Mouse (Mus musculus) liver, embryonic 12.5 days (tissue): ENCODE measurements around the gene Mtmr12. TPM values are rescaled to one million over a fixed set of nuclear protein-coding genes. Genes with fewer than 3 reads are reported as not detected.

ENCODE experiments used
- ATAC-seq: fragments of 200-750 bp; cut with Nextera tagmentation; 2 replicates; pipeline ENCODE4 v1.8.0; 2017; ENCODE audit warnings: moderate number of reproducible peaks, mild to moderate bottlenecking, moderate library complexity
- H3K27ac ChIP-seq: fragments of 300-500 bp; sonication (generic); 2 replicates; pipeline ENCODE4 v1.5.1; 2016; ENCODE audit warnings: mild to moderate bottlenecking
- H3K27me3 ChIP-seq: fragments of 300-500 bp; sonication (generic); replicated peaks from 2 replicates; pipeline ENCODE4 v1.6.1; 2016; ENCODE audit warnings: mild to moderate bottlenecking, moderate library complexity
- H3K36me3 ChIP-seq: fragments of 300-500 bp; sonication (generic); 2 replicates; pipeline ENCODE4 v1.6.1; 2016; ENCODE audit warnings: mild to moderate bottlenecking, moderate library complexity
- H3K4me1 ChIP-seq: fragments of 300-500 bp; sonication (generic); 2 replicates; pipeline ENCODE4 v1.6.1; 2016
- H3K4me2 ChIP-seq: fragments of 300-500 bp; sonication (generic); 2 replicates; pipeline ENCODE4 v1.6.1; 2016; ENCODE audit warnings: mild to moderate bottlenecking, moderate library complexity
- H3K4me3 ChIP-seq: fragments of 300-500 bp; sonication (generic); 2 replicates; pipeline ENCODE4 v1.5.1; 2016; ENCODE audit warnings: mild to moderate bottlenecking, moderate library complexity
- H3K9ac ChIP-seq: fragments of 300-500 bp; sonication (generic); 2 replicates; pipeline ENCODE4 v1.6.1; 2016; ENCODE audit warnings: mild to moderate bottlenecking, moderate library complexity
- H3K9me3 ChIP-seq: fragments of 300-500 bp; sonication (generic); replicated peaks from 2 replicates; pipeline ENCODE4 v1.6.1; 2016; ENCODE audit warnings: mild to moderate bottlenecking, moderate library complexity
- whole genome bisulfite sequencing: fragments of 180-500 bp; shearing (Covaris S2); methylation state at CpG from one replicate; pipeline ENCODE4 v1.1.7; 2016; ENCODE audit not compliant: insufficient replicate concordance; 5-methylcytosine and 5-hydroxymethylcytosine counted together
- polyA plus RNA-seq: library from polyadenylated mRNA; unstranded; fragments of >200 nt; fragmentation: Nextera tagmentation; extraction: Ambion mirVana; gene quantifications from 2 replicates; pipeline ENCODE4 v1.2.1, GENCODE M21; 2016

Gene Mtmr12
- polyA plus RNA-seq, 1 experiment from 2014 or later = 12.3 TPM

DNA sequence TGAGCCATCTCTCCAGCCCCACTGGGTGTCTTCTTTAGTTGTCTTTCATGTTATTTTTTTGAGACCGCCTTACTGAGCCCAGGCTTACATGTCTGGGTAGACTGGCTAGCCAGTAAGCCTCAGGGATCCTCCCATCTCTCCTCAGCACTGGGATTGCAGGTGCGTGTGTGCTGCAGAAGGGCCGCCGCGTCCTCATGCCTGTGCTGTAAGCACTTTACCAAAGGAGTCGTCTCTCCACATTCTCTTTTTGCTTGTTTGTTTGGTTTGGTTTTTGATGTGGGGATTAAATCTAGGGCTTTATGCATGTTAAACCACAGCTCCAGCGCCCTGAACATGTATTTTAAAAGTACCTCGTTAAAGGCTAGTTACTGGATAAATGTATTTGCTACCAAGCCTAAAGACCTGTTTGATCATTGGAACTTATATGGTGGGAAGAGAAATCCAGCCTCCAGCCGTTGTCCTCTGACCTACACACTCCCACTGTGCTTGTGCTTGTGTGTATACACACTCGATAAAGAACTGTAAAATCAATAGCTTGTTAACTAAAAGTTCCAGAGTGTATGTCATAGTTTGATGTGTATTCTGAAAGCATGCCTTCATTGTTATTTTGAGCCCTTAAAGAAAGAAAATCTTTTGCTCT lies 24.9 kb downstream of the Mtmr12 start:
- 0 out of 2 replicates have a peak, but pooled peaks have one; percentile 31 for ATAC-seq

GRCm38 (mm10) chr15:12230243-12230935 lies 25.6 kb downstream of the Mtmr12 start:
- 48% methylated on average over 12 of the region's 12 CpGs for WGBS
- peak overlapping the region; percentile 16; the same call in 1 of the 2 replicates for H3K4me2 ChIP-seq
- H3K4me1 ChIP-seq = peaks cover 79% of the 10 kb centered on the region
- peak overlapping the region; percentile 33 for H3K27ac ChIP-seq
- H3K27me3 ChIP-seq = no peaks in the 10 kb centered on the region
- no peak overlapping the region for H3K4me3 ChIP-seq
- no peaks in the 10 kb centered on the region for H3K9me3 ChIP-seq
- no peak overlapping the region for H3K9ac ChIP-seq
- peak; percentile 68 for ATAC-seq
- H3K36me3 ChIP-seq = peaks cover 35% of the 10 kb centered on the region

More for the DNA sequence above, 24.9 kb downstream of the Mtmr12 start:
- Histone ChIP-seq H3K9me3 (no peaks in the 10 kb centered on the region), H3K9ac (no peak overlapping the region), H3K4me3 (no peak overlapping the region), H3K4me2 (peak overlapping the region; percentile 11), H3K27me3 (no peaks in the 10 kb centered on the region), H3K4me1 (peaks cover 81% of the 10 kb centered on the region), H3K36me3 (peaks cover 32% of the 10 kb centered on the region), H3K27ac (peak overlapping the region; percentile 64; the same call in 1 of the 2 replicates)
- WGBS = 66% methylated on average over 10 of the region's 10 CpGs

DNA sequence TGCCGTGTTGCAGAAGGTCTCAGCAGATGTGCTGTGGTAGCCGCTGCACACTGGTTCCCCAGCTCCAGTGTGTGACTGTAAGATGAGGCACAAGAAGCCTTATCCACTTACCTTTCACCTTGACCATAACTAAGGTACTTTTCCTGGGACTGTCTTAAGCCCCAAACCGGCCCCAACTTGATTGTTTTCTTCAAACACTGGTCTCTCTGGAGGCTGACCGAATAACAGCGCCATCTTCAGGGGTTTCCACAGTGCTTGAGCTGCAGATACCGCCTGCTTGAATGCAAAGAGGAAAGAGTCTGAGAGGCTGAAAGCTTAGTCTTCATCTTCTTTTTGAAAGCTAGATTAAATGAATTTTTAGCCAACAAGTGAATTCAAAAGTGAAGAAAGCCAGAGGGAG lies 26.6 kb downstream of the Mtmr12 start:
- 87% methylated on average over 6 of the region's 6 CpGs for WGBS
- H3K9ac ChIP-seq = no peak overlapping the region
- ATAC-seq = no peak

DNA sequence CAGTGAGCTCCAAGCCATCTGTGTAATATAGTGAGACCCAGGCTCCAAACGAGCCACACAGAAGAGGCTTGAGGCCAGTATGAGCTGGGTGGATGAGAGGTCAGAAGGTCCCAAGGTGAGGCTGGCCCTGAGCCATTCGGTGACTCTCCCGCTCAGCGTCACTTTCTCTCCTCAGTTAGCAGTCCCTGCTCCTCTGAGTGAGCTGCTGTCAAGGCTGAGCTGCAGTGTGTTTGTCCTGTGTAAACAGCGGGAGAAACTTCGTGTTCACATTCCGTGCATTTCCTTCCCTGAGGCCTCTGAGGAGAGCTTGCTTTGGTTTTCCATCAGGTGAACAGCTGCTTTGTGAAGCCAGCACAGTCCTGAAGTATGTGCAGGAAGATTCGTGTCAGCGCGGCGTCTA lies 27.6 kb downstream of the Mtmr12 start:
- Histone ChIP-seq H3K9ac (no peak overlapping the region), H3K27me3 (no peaks in the 10 kb centered on the region), H3K9me3 (no peaks in the 10 kb centered on the region), H3K4me3 (no peak overlapping the region), H3K4me2 (no peak overlapping the region), H3K27ac (peak overlapping the region; percentile 42; the same call in 1 of the 2 replicates), H3K4me1 (peaks cover 77% of the 10 kb centered on the region), H3K36me3 (peaks cover 53% of the 10 kb centered on the region)
- 80% methylated on average over 11 of the region's 11 CpGs for WGBS
- peak; percentile 43; the same call in 1 of the 2 replicates for ATAC-seq

More for the DNA sequence above, 26.6 kb downstream of the Mtmr12 start:
- Histone ChIP-seq H3K4me1 (peaks cover 78% of the 10 kb centered on the region), H3K36me3 (peaks cover 46% of the 10 kb centered on the region), H3K9me3 (no peaks in the 10 kb centered on the region), H3K27me3 (no peaks in the 10 kb centered on the region), H3K4me3 (no peak overlapping the region), H3K4me2 (no peak overlapping the region), H3K27ac (no peak overlapping the region)

DNA sequence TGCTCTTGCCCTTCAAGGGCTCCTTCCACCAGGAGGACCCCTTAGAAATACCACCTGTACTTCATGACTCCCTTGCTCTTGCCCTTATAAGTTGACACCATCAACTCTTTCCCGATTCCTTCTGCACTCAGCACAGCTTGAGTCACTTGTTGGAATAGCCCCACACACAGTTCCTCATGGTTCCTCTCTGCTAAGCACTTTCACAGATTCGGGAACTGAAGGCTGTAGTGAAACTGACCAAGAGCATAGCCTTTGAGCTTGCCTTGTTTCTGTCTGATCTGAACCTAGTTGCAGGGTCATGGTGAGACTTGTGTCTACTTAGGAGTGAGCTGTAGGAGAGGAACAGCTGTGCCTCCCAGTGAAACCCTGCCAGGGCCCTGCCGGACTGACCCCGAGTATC lies 28.2 kb downstream of the Mtmr12 start:
- H3K4me3 ChIP-seq = no peak overlapping the region
- 80% methylated on average over 4 of the region's 4 CpGs for WGBS
- H3K4me2 ChIP-seq = no peak overlapping the region
- no peaks in the 10 kb centered on the region for H3K27me3 ChIP-seq
- ATAC-seq = no peak
- no peak overlapping the region for H3K9ac ChIP-seq
- H3K9me3 ChIP-seq = no peaks in the 10 kb centered on the region
- peaks cover 77% of the 10 kb centered on the region for H3K4me1 ChIP-seq
- H3K36me3 ChIP-seq = peaks cover 59% of the 10 kb centered on the region
- H3K27ac ChIP-seq = peak overlapping the region; percentile 28; the same call in 1 of the 2 replicates

GRCm38 (mm10) chr15:12235559-12235958 lies 30.7 kb downstream of the Mtmr12 start:
- Histone ChIP-seq H3K4me1 (peaks cover 56% of the 10 kb centered on the region), H3K27me3 (no peaks in the 10 kb centered on the region), H3K9me3 (no peaks in the 10 kb centered on the region), H3K27ac (0 out of 2 replicates have a peak overlapping the region, but pooled peaks have one; percentile 23), H3K4me3 (no peak overlapping the region), H3K4me2 (no peak overlapping the region), H3K9ac (no peak overlapping the region), H3K36me3 (peaks cover 80% of the 10 kb centered on the region)
- WGBS = 0% methylated on average over 1 of the region's 1 CpGs
- no peak for ATAC-seq

GRCm38 (mm10) chr15:12235983-12236382 lies 31.2 kb downstream of the Mtmr12 start:
- Histone ChIP-seq H3K27me3 (no peaks in the 10 kb centered on the region), H3K9me3 (no peaks in the 10 kb centered on the region), H3K27ac (peak overlapping the region; percentile 23; the same call in 1 of the 2 replicates), H3K36me3 (peaks cover 80% of the 10 kb centered on the region), H3K4me2 (no peak overlapping the region), H3K4me3 (no peak overlapping the region), H3K4me1 (peaks cover 54% of the 10 kb centered on the region), H3K9ac (no peak overlapping the region)
- ATAC-seq = no peak
- 78% methylated on average over 4 of the region's 4 CpGs for WGBS

DNA sequence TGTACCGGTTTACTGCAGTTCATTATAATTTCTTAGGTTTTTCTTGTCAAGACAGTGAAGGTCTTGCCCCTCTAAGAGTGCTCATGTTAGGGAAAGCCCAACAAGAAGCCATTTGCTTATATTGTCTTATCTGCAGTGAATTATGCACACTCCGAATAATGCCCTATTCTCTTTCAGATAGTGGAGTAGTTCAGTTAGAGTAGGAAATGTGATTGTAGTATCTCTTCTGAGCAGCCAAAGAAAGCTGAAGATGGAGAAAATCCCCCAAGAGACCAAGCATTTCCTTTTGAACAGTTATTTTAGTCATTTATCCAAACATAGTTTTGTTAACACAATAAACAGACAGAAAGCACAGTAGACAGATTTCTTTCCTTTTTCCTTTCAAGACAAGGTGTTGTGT lies 32.1 kb downstream of the Mtmr12 start:
- Histone ChIP-seq H3K9me3 (no peaks in the 10 kb centered on the region), H3K4me2 (no peak overlapping the region), H3K4me1 (peaks cover 46% of the 10 kb centered on the region), H3K9ac (no peak overlapping the region), H3K4me3 (no peak overlapping the region), H3K27me3 (no peaks in the 10 kb centered on the region), H3K27ac (no peak overlapping the region), H3K36me3 (peaks cover 72% of the 10 kb centered on the region)
- no peak for ATAC-seq
- 19% methylated on average over 2 of the region's 2 CpGs for WGBS

GRCm38 (mm10) chr15:12237539-12237938 lies 32.7 kb downstream of the Mtmr12 start:
- Histone ChIP-seq H3K4me1 (peaks cover 40% of the 10 kb centered on the region), H3K36me3 (peaks cover 70% of the 10 kb centered on the region)
- ATAC-seq = no peak

DNA sequence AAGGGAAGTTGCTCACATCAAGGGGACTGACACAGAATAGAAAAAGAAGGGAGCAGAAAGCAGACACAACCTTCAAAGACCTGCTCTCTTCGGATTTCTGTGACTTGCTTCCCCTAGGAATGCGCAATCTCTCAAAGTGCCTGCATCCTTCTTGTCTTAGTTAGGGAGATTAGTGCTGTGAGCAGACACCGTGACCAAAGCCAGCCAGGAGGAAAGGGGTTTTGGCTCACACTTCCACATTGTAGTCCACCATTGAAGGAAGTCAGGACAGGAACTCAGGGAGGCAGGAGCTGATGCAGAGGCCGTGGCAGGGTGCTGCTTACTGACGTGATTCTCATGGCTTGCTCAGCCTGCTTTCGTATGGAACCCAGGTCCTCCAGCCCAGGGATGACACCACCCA lies 33.5 kb downstream of the Mtmr12 start:
- H3K4me3 ChIP-seq = no peak overlapping the region
- H3K4me2 ChIP-seq = no peak overlapping the region
- WGBS = 85% methylated on average over 6 of the region's 6 CpGs
- peaks cover 70% of the 10 kb centered on the region for H3K36me3 ChIP-seq
- H3K9ac ChIP-seq = no peak overlapping the region
- H3K27me3 ChIP-seq = no peaks in the 10 kb centered on the region
- peaks cover 32% of the 10 kb centered on the region for H3K4me1 ChIP-seq
- no peaks in the 10 kb centered on the region for H3K9me3 ChIP-seq
- H3K27ac ChIP-seq = no peak overlapping the region
- no peak for ATAC-seq

More at GRCm38 (mm10) chr15:12237539-12237938, 32.7 kb downstream of the Mtmr12 start:
- WGBS = 70% methylated on average over 4 of the region's 4 CpGs
- H3K27ac ChIP-seq = 0 out of 2 replicates have a peak overlapping the region, but pooled peaks have one; percentile 26
- H3K4me3 ChIP-seq = no peak overlapping the region
- no peaks in the 10 kb centered on the region for H3K27me3 ChIP-seq
- H3K4me2 ChIP-seq = no peak overlapping the region
- no peaks in the 10 kb centered on the region for H3K9me3 ChIP-seq
- no peak overlapping the region for H3K9ac ChIP-seq

- no peaks in the 10 kb centered on the region for H3K27me3 ChIP-seq
- WGBS = 70% methylated on average over 3 of the region's 3 CpGs
- H3K4me1 ChIP-seq = peaks cover 35% of the 10 kb centered on the region
- peaks cover 78% of the 10 kb centered on the region for H3K36me3 ChIP-seq
- no peak overlapping the region for H3K27ac ChIP-seq
- no peaks in the 10 kb centered on the region for H3K9me3 ChIP-seq
- ATAC-seq = no peak
- no peak overlapping the region for H3K9ac ChIP-seq
- H3K4me2 ChIP-seq = no peak overlapping the region
- H3K4me3 ChIP-seq = no peak overlapping the region
Measured at GRCm38 (mm10) chr15:12240705-12241328, 36.0 kb downstream of the Mtmr12 start.

DNA sequence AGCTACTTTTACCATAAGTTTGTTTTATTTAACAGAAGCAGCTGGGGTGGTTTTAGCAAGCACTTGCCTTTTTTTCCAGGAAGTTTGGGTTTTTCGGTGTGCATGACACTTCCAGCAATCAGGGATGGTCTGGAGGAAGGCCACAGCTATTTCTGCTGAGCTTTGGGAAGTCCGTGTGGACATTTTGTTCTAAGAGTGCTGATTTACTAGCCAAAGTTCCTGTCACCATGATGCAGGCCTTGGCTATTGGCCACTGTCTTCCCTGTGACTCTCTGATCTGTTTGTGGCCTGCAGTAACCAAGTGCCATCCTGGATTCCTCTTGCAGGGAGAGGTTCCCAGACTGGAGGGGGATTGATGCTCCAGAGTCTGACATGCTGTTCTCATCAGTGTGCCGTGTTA lies 39.0 kb downstream of the Mtmr12 start:
- Histone ChIP-seq H3K9ac (no peak overlapping the region), H3K4me1 (peaks cover 34% of the 10 kb centered on the region), H3K4me2 (no peak overlapping the region), H3K9me3 (no peaks in the 10 kb centered on the region), H3K4me3 (no peak overlapping the region), H3K27ac (no peak overlapping the region), H3K27me3 (no peaks in the 10 kb centered on the region), H3K36me3 (peaks cover 53% of the 10 kb centered on the region)
- 70% methylated on average over 3 of the region's 3 CpGs for WGBS
- ATAC-seq = no peak
